Mouse (Mus musculus) forebrain, embryonic 12.5 days (tissue): ENCODE measurements around the gene Lbhd1. TPM values are rescaled to one million over a fixed set of nuclear protein-coding genes. Genes with fewer than 3 reads are reported as not detected.
"Not testable (repeated sequence)": the region's sequence is repeated elsewhere in the genome, so short reads cannot be mapped to it uniquely, and the experiment has no call there.

Experiments
- ATAC-seq: fragments of 200-750 bp; cut with Nextera tagmentation; 2 replicates; pipeline ENCODE4 v1.8.0; 2017; ENCODE audit warnings: moderate TSS enrichment; ENCODE audit not compliant: low FRiP score
- H3K27ac ChIP-seq: fragments of 300-500 bp; sonication (generic); 2 replicates; pipeline ENCODE4 v1.5.1; 2016; ENCODE audit warnings: mild to moderate bottlenecking
- H3K27me3 ChIP-seq: fragments of 300-500 bp; sonication (generic); 2 replicates; pipeline ENCODE4 v1.6.1; 2016; ENCODE audit warnings: mild to moderate bottlenecking
- H3K36me3 ChIP-seq: fragments of 300-500 bp; sonication (generic); replicated peaks from 2 replicates; pipeline ENCODE4 v1.6.1; 2016; ENCODE audit warnings: mild to moderate bottlenecking
- H3K4me1 ChIP-seq: fragments of 300-500 bp; sonication (generic); 2 replicates; pipeline ENCODE4 v1.6.1; 2016
- H3K4me2 ChIP-seq: fragments of 300-500 bp; sonication (generic); 2 replicates; pipeline ENCODE4 v1.6.1; 2016; ENCODE audit warnings: mild to moderate bottlenecking, moderate library complexity
- H3K4me3 ChIP-seq: fragments of 300-500 bp; sonication (generic); replicated peaks from 2 replicates; pipeline ENCODE4 v1.5.1; 2016; ENCODE audit warnings: mild to moderate bottlenecking
- H3K9ac ChIP-seq: fragments of 300-500 bp; sonication (generic); 2 replicates; pipeline ENCODE4 v1.6.1; 2016; ENCODE audit warnings: mild to moderate bottlenecking
- H3K9me3 ChIP-seq: fragments of 300-500 bp; sonication (generic); 2 replicates; pipeline ENCODE4 v1.6.1; 2016
- WGBS: fragments of 180-500 bp; shearing (Covaris S2); methylation state at CpG from one replicate; pipeline ENCODE4 v1.1.7; 2016; 5-methylcytosine and 5-hydroxymethylcytosine counted together
- polyA plus RNA-seq: library from polyadenylated mRNA; unstranded; fragments of >200 nt; fragmentation: Nextera tagmentation; extraction: Ambion mirVana; gene quantifications from 2 replicates; pipeline ENCODE4 v1.2.1, GENCODE M21; 2016

The Lbhd1 gene
- polyA plus RNA-seq, 1 experiment from 2014 or later: 104 TPM

DNA sequence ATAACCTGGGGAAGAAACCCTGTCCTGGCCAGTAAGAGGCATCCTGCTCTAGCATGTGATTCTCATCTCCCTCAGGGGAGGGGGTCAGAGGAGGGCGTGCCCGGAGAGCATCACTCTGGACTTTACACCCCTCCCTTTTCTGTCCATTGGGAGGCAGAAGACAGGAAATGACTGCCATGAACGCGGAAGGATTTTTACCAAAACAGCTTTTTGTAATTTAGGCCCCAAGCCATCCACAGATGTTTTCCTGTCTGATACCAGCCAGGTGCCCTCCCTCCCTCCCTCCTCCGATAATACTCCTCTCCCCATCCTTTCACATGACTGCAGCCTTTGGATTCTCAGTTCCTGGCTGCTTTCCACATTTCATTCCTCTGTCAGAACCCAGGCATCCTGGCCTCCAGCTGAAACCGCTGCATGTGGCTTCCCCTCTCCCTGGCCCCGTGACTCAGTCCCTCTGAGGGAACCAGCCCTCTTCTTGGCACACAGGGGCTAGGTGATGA, 33.1 kb upstream of the Lbhd1 start, which contains the start of gene Lrrn4cl:
Gene Lrrn4cl, plus strand, starts transcription at position 367 of the 500 bp plus-strand sequence.
- H3K9me3 ChIP-seq: no peaks in the 10 kb centered on the region
- ATAC-seq: no peak

DNA sequence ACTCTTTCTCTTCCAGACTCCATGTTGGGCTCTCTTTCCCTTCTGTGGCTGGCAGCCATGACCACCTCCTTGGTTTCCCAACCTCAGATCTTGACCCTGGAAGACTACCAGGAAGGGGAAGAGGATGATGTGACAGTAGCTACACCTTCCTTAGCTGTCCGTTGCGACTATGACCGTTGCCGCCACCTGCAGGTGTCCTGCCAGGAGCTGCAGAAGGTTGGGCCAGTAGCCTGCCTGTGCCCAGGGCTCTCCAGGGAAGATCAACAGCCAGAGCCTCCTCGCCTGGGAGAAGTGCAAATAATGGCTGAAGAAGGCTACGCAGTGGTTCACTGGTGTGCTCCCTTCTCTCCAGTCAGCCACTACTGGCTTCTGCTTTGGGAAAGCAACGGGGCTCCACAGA, 31.9 kb upstream of the Lbhd1 start:
- 55% methylated on average over 7 of the region's 7 CpGs for WGBS
- Histone ChIP-seq H3K4me3 (no peak overlapping the region), H3K4me2 (no peak overlapping the region), H3K27me3 (peaks cover 4% of the 10 kb centered on the region; the same call in 1 of the 2 replicates), H3K4me1 (no peaks in the 10 kb centered on the region), H3K36me3 (peaks cover 23% of the 10 kb centered on the region), H3K27ac (no peak overlapping the region), H3K9me3 (no peaks in the 10 kb centered on the region), H3K9ac (no peak overlapping the region)
- ATAC-seq: no peak

More for the DNA sequence above, 33.1 kb upstream of the Lbhd1 start, which contains the start of gene Lrrn4cl:
- Histone ChIP-seq H3K36me3 (peaks cover 35% of the 10 kb centered on the region), H3K4me1 (no peaks in the 10 kb centered on the region), H3K4me3 (no peak within 1 kb of the TSS), H3K4me2 (no peak within 1 kb of the TSS), H3K27me3 (peaks cover 4% of the 10 kb centered on the region; the same call in 1 of the 2 replicates), H3K27ac (no peak within 1 kb of the TSS), H3K9ac (peak within 1 kb of the TSS; percentile 7; the same call in 1 of the 2 replicates)
- 40% methylated on average over 7 of the region's 7 CpGs for WGBS

DNA sequence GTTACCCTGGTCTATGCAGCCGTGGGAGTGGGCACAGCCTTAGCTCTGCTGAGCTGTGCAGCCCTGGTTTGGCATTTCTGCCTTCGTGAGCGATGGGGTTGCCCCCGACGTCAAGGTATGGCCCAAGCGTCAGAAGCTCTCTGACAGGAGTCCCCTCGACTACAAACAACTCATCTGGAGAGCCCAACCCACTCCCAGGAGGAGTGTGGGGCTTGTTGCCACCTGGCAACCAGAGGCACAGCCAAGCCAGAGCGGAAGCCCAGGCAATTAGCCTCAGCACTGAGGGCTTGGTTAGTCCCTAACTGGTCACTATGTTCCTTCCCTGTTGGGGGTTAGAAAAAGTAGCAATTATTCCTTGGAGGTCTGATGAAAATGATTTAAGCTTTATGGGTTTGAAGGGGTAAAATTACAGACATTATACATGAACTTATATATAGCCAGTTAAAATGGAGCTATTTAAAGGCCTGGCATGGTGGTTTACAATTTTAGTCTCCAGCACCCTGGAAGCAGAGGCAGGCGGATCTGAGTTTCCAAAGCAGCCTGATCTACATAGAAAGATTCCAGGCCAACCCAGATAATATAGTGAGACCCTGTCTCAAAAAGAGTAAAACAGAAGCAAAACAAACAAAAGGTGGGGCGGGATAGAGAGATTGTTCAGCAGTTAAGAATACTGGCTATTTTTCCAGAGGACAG, 31.1 kb upstream of the Lbhd1 start:
- H3K36me3 ChIP-seq: peaks cover 15% of the 10 kb centered on the region
- no peaks in the 10 kb centered on the region for H3K9me3 ChIP-seq
- H3K4me3 ChIP-seq: no peak overlapping the region
- 66% methylated on average over 10 of the region's 10 CpGs for WGBS
- no peak overlapping the region for H3K4me2 ChIP-seq
- no peak for ATAC-seq
- no peak overlapping the region for H3K9ac ChIP-seq
- peaks cover 4% of the 10 kb centered on the region; the same call in 1 of the 2 replicates for H3K27me3 ChIP-seq
- no peak overlapping the region for H3K27ac ChIP-seq
- H3K4me1 ChIP-seq: no peaks in the 10 kb centered on the region

DNA sequence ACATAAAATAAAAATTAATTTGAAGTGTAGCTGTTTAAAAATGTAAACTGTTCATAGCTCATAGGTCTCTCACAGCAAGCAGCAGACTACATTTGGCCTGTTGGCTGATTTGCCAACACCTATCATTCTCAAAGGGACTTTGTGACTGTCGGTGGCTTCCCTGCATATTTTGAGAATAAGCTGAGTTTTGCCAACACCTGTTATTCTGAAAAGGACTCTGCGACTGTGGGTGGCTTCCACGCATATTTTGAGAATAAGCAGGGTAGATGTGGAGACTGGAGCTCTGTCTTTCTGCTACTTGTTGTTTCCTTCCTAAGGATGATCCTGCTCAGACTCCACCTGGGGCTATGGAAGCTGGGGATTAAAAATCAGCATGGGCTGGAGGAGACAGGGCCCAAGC, 30.4 kb upstream of the Lbhd1 start:
- 95% methylated on average over 3 of the region's 3 CpGs for WGBS
- H3K9ac ChIP-seq: no peak overlapping the region
- no peak overlapping the region for H3K27ac ChIP-seq
- no peaks in the 10 kb centered on the region for H3K4me1 ChIP-seq
- no peaks in the 10 kb centered on the region for H3K9me3 ChIP-seq
- H3K4me3 ChIP-seq: no peak overlapping the region
- no peak for ATAC-seq
- H3K27me3 ChIP-seq: peaks cover 4% of the 10 kb centered on the region; the same call in 1 of the 2 replicates
- no peak overlapping the region for H3K4me2 ChIP-seq
- peaks cover 9% of the 10 kb centered on the region for H3K36me3 ChIP-seq

DNA sequence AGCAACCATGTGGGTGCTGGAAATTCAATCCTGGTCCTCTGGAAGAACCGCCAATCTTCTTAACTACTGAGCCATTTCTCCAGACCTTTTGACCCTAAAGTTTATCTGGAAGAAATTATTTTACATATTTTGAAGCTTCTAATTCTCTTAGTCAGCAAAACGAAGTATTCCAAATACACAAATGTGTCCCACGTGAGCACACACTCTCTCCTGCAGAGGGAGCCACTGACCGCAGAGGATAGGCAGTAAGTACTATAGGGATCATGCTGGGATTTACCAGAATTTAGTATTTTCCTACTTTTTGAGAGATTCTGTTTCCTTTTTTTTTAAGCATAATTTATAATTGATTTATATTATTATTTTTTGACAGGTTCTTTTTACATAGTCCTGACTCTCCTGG, 25.8 kb upstream of the Lbhd1 start:
- no peak for ATAC-seq
- Histone ChIP-seq H3K27ac (no peak overlapping the region), H3K4me1 (no peaks in the 10 kb centered on the region), H3K4me3 (no peak overlapping the region), H3K9me3 (no peaks in the 10 kb centered on the region), H3K4me2 (no peak overlapping the region), H3K9ac (no peak overlapping the region), H3K27me3 (no peaks in the 10 kb centered on the region), H3K36me3 (no peaks in the 10 kb centered on the region)
- WGBS: 50% methylated on average over 4 of the region's 4 CpGs

DNA sequence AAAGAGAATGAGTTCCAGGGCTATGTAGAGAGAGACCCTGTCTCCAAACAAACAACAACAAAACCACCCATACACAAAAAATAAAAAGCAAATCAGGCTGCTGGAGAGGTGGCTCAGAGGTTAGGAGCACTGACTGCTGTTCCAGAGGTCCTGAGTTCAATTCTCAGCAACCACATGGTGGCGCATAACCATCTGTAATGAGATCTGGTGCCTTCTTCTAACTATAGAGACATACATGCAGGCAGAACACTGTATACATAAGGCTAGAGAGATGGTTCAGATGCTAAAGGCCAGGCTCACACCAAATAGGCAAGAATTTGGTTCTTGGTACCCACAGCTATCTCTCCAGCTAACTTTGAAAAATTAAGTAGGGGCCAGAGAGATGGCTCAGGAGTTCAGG, 24.5 kb upstream of the Lbhd1 start:
- H3K9me3 ChIP-seq: no peaks in the 10 kb centered on the region
- 18% methylated on average over 1 of the region's 1 CpGs for WGBS
- H3K27me3 ChIP-seq: no peaks in the 10 kb centered on the region
- no peaks in the 10 kb centered on the region for H3K36me3 ChIP-seq
- ATAC-seq: no peak
- H3K9ac ChIP-seq: no peak overlapping the region
- no peak overlapping the region for H3K4me3 ChIP-seq
- no peak overlapping the region for H3K27ac ChIP-seq
- no peaks in the 10 kb centered on the region for H3K4me1 ChIP-seq
- H3K4me2 ChIP-seq: no peak overlapping the region

DNA sequence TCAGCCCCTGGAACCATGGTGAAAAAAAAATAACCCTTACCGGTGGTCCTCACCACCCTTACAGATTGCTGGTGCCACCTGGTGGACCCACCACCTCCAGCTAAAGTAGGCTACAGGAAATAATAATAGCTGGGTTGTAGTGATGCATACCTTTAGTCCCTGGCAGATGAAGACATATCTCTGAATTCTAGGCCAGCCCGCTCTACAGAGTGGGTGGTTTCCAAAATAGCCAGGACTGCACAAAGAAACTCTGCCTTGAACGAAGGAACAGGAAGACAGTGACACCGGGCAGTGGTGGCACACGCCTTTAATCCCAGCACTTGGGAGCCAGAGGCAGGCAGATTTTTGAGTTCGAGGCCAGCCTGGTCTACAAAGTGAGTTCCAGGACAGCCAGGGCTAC, 19.3 kb upstream of the Lbhd1 start:
- H3K4me2 ChIP-seq: no peak overlapping the region
- no peak overlapping the region for H3K9ac ChIP-seq
- no peaks in the 10 kb centered on the region for H3K36me3 ChIP-seq
- 85% methylated on average over 6 of the region's 6 CpGs for WGBS
- H3K4me3 ChIP-seq: no peak overlapping the region
- H3K27ac ChIP-seq: no peak overlapping the region
- no peaks in the 10 kb centered on the region for H3K9me3 ChIP-seq
- no peak for ATAC-seq
- no peaks in the 10 kb centered on the region for H3K27me3 ChIP-seq
- H3K4me1 ChIP-seq: no peaks in the 10 kb centered on the region

DNA sequence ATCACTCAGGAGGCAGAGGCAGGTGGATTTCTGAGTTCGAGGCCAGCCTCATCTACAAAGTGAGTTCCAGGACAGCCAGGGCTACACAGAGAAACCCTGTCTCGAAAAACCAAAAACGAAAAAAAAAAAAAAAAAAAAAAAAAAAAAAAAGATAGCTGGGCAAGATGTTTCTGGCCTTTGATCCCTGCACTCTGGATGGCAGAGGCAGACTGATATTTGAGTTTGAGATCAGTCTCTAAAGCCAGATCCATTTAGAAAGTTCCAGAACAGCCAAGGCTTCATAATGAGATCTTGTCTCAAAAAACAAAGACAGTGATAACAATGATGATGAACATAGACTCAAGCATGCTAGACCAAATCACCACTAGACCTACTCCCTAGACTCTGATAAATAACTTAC, 13.2 kb upstream of the Lbhd1 start:
- 58% methylated on average over 3 of the region's 3 CpGs for WGBS
- not testable (repeated sequence) for ATAC-seq, H3K27ac ChIP-seq, H3K4me3 ChIP-seq, H3K9ac ChIP-seq, H3K9me3 ChIP-seq, H3K27me3 ChIP-seq
- Histone ChIP-seq H3K4me2 (peak overlapping the region; percentile 95; the same call in 1 of the 2 replicates), H3K36me3 (peaks cover 24% of the 10 kb centered on the region), H3K4me1 (peaks cover 10% of the 10 kb centered on the region)

DNA sequence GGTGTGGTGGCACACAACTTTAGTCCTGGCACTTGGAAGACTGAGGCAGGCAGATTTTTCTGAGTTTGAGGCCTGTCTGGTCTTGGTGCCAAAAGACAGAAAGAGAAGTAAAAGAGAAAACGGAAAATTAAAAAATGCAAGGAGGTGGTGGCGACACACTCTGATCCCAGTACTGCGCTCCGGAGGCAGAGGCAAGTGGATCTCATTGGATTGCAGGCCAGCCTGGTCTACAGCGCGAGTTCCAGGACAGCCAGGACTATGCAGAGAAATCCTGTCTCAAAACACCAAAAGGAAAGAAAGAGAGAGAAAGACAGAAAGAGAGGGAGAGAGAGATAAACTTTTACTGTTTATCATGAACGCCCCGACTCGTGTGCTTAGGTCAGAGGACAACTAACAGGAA, 12.7 kb upstream of the Lbhd1 start:
- Histone ChIP-seq H3K4me1 (peaks cover 10% of the 10 kb centered on the region), H3K27me3 (no peaks in the 10 kb centered on the region), H3K36me3 (peaks cover 28% of the 10 kb centered on the region), H3K9ac (peak overlapping the region; percentile 97), H3K4me2 (peak overlapping the region; percentile 95), H3K4me3 (peak overlapping the region; percentile 97), H3K27ac (peak overlapping the region; percentile 57), H3K9me3 (no peaks in the 10 kb centered on the region)
- ATAC-seq: peak; percentile 47
- 59% methylated on average over 9 of the region's 9 CpGs for WGBS

DNA sequence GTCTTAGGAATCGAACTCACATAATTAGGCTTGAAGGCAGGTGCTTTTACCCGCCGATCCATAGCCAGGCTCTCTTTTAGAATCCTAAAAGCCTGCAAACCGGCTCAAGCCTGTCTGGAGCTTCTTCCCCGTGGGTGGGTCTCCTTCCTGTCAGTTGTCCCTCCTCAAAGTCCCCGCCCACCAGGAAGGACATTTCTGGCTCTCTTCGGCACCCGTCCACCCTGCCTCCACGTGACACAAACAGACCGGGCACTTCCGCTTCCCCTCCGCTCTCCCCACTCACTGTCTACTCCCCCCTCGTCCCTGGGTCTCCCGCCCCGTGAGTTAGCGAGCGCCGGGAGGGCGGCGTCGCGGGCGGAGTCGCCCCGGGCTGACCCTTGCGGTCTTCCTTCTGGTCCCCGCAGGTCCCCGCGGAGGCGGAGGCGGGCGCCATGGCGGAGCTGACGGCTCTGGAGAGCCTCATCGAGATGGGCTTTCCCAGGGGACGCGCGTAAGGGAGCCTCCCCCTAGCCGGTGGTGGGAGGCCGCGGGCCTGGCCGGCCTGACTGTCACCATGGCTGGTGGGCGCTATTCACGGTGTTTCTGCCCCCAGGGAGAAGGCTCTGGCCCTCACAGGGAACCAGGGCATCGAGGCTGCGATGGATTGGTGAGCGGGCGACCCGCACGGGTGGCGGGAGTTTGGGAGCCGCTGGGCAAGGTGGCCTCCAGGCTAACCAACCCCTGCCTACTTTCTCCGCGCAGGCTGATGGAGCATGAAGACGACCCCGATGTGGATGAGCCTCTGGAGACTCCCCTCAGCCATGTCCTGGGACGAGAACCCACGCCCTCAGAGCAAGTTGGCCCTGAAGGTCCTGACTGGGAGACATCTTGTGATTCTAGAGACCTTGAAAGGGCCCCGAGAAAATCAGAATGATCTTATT, 12.0 kb upstream of the Lbhd1 start, which contains the start of gene Ubxn1:
Gene Ubxn1, plus strand, starts transcription at position 230 of the 920 bp plus-strand sequence.
- no peaks in the 10 kb centered on the region for H3K9me3 ChIP-seq
- H3K4me1 ChIP-seq: peaks cover 10% of the 10 kb centered on the region
- peaks cover 35% of the 10 kb centered on the region for H3K36me3 ChIP-seq
- whole genome bisulfite sequencing: 1% methylated on average over 59 of the region's 59 CpGs
- peak within 1 kb of the TSS; percentile 97 for H3K4me3 ChIP-seq
- no peaks in the 10 kb centered on the region for H3K27me3 ChIP-seq
- peak within 1 kb of the TSS; percentile 78 for H3K27ac ChIP-seq
- H3K4me2 ChIP-seq: peak within 1 kb of the TSS; percentile 95
- peak within 1 kb of the TSS; percentile 97 for H3K9ac ChIP-seq
- peak; percentile 99 for ATAC-seq

DNA sequence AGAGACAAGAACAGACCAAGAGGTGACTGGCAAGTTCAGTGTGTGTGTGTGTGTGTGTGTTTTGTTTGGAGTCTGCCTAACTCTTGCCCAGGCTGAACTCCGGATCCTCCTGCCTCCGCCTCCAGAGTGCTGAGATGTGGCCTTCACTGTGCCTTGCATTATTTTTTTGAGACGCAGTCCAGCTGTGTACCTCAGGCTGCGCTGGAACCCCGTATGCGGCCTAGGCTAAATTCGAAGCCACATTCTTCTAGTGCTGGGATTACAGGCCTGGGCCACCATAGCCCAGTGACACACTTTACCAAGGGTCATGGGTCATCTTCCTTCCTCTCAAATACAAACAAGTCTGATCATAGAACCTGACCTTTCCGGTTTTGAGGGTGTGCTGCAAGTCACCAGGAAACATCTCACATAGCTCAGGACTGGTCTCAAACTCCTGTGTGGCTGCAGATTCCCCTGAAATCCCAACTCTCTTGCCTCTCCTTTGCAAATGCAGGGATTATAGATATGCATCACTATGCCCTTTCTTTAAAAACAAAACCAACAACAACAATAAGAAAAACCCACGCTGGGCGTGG, 11.2 kb upstream of the Lbhd1 start:
- Histone ChIP-seq H3K4me1 (peaks cover 10% of the 10 kb centered on the region), H3K4me3 (peak overlapping the region; percentile 97), H3K9ac (peak overlapping the region; percentile 97), H3K9me3 (no peaks in the 10 kb centered on the region), H3K27ac (no peak overlapping the region), H3K4me2 (peak overlapping the region; percentile 95), H3K27me3 (no peaks in the 10 kb centered on the region), H3K36me3 (peaks cover 42% of the 10 kb centered on the region)
- WGBS: 85% methylated on average over 10 of the region's 10 CpGs
- no peak for ATAC-seq

DNA sequence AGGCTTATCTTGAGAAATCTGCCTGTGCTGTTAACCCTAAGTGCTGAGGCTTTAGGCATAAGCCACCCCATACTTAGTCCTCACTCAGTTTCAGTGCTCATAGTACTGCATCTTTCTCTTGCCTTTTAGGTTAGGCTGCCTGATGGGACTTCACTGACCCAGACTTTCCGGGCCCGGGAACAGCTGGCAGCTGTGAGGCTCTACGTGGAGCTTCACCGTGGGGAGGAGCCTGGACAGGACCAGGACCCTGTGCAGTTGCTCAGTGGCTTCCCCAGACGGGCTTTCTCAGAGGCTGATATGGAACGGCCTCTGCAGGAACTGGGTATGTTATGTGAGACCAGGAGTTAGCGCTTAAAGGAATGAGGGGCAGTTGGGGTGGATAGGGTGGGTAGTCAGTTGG, 8.5 kb upstream of the Lbhd1 start:
- Histone ChIP-seq H3K4me2 (no peak overlapping the region), H3K4me1 (peaks cover 17% of the 10 kb centered on the region), H3K36me3 (peaks cover 42% of the 10 kb centered on the region), H3K9ac (no peak overlapping the region), H3K27ac (no peak overlapping the region), H3K9me3 (no peaks in the 10 kb centered on the region), H3K4me3 (no peak overlapping the region), H3K27me3 (no peaks in the 10 kb centered on the region)
- WGBS: 93% methylated on average over 7 of the region's 7 CpGs
- no peak for ATAC-seq
